Mouse (Mus musculus) ES-E14 (cell line): ENCODE data around the gene Smoc1. TPM values are rescaled to one million over a fixed set of nuclear protein-coding genes. Genes with fewer than 3 reads are reported as not detected.
A peak's percentile ranks its signal among the peaks of the same experiment; 100 is the strongest.

Experiments
- DNase-seq: peaks from one replicate; pipeline ENCODE4 v3.0.0-alpha.2; 2013; ENCODE audit warnings: low read depth, low spot score
- H3K27ac ChIP-seq: 2 replicates; pipeline ENCODE4 v1.5.1; 2012; ENCODE audit warnings: low read depth, mild to moderate bottlenecking, low read length, moderate library complexity, mixed read lengths; ENCODE audit not compliant: poor library complexity, insufficient read depth, severe bottlenecking
- H3K36me3 ChIP-seq: 2 replicates; pipeline ENCODE4 v1.6.1; 2012; ENCODE audit warnings: mild to moderate bottlenecking, low read length, moderate library complexity, mixed read lengths; ENCODE audit not compliant: control insufficient read depth, poor library complexity, insufficient read depth, severe bottlenecking
- H3K4me1 ChIP-seq, 2 experiments: fragments of 150-350 bp in 1 of 2; sonication (generic) in 1 of 2; 2 replicates each; pipeline ENCODE4 v1.6.1; 2012; ENCODE audit warnings: low read length in 2 of 2, mild to moderate bottlenecking in 1 of 2, mixed read lengths in 1 of 2; ENCODE audit not compliant: control insufficient read depth in 2 of 2, insufficient read depth in 2 of 2, poor library complexity in 1 of 2
- H3K4me3 ChIP-seq, 2 experiments: fragments of 150-350 bp in 1 of 2; sonication (generic) in 1 of 2; 2 replicates each; pipeline ENCODE4 v1.5.1; 2012; ENCODE audit warnings: low read length in 2 of 2, low read depth in 1 of 2, mild to moderate bottlenecking in 1 of 2, mixed read lengths in 1 of 2; ENCODE audit not compliant: insufficient read depth in 1 of 2, poor library complexity in 1 of 2, severe bottlenecking in 1 of 2
- H3K9ac ChIP-seq: 2 replicates; pipeline ENCODE4 v1.6.1; 2012; ENCODE audit warnings: low read depth, mild to moderate bottlenecking, low read length, mixed read lengths; ENCODE audit not compliant: poor library complexity, insufficient read depth, severe bottlenecking
- H3K9me3 ChIP-seq: fragments of 150-350 bp; sonication (generic); 2 replicates; pipeline ENCODE4 v1.6.1; 2012; ENCODE audit warnings: low read depth, mild to moderate bottlenecking, low read length; ENCODE audit not compliant: control insufficient read depth, insufficient read depth
- CHD2 ChIP-seq: IDR thresholded peaks from 2 replicates; pipeline ENCODE4 v1.6.1; 2014; ENCODE audit warnings: mild to moderate bottlenecking, low read depth, low read length, inconsistent platforms
- HCFC1 ChIP-seq: IDR thresholded peaks from 2 replicates; pipeline ENCODE4 v1.6.1; 2012; ENCODE audit warnings: low read length, inconsistent platforms, borderline replicate concordance; ENCODE audit not compliant: insufficient read depth
- MAFK ChIP-seq: IDR thresholded peaks from 2 replicates; pipeline ENCODE4 v1.6.1; 2014; ENCODE audit warnings: mild to moderate bottlenecking, low read depth, low read length, inconsistent platforms; ENCODE audit not compliant: insufficient read depth
- ZC3H11A ChIP-seq: IDR thresholded peaks from 2 replicates; pipeline ENCODE4 v1.6.1; 2012; ENCODE audit warnings: low read depth, mild to moderate bottlenecking, inconsistent platforms, low read length, borderline replicate concordance
- ZNF384 ChIP-seq: IDR thresholded peaks from 2 replicates; pipeline ENCODE4 v1.6.1; 2012; ENCODE audit warnings: low read depth, low read length, inconsistent platforms
- in situ Hi-C, 2 experiments: fragments of 600-800 bp; cut with MboI; formaldehyde crosslinking; loops; one replicate each; pipeline ENCODE4 v1.15.1; 2025; ENCODE audit warnings: low sequenced_read_pairs in 2 of 2, inconsistent platforms in 1 of 2; ENCODE audit not compliant: unreplicated experiment in 2 of 2
- total RNA-seq: library from RNA; depleted of rRNA; stranded (reverse); fragments of 300-350 nt; gene quantifications from 2 replicates; pipeline ENCODE4 v1.2.3, GENCODE M21; 2012

Gene Smoc1
- total RNA-seq, 1 experiment = 15.3 TPM

DNA sequence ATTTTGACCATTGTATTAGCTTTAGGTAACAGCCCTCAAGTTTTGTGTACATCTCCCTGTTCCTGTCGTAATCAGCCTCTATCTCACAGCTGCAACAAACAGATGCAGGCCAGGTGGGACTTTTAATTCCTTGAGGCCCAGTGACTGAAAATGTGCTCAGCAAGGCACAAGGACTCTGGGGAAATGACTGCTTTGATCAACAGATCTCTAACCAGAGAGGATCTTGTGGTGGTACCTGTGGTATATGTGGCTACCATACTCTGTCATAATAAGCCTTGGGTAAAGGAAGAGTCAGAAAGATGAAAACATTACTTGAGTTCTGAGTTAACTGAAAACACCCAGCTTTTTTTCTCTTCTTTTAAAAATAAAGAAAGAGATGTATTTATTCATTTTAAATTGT, 32.8 kb upstream of the Smoc1 start:
- H3K9me3 ChIP-seq = no peaks in the 10 kb centered on the region
- H3K27ac ChIP-seq = no peak overlapping the region
- no peak overlapping the region for H3K9ac ChIP-seq
- TF ChIP-seq ZNF384 = no peak
- no peak for TF ChIP-seq MAFK
- no peak for TF ChIP-seq ZC3H11A
- TF ChIP-seq HCFC1 = no peak
- no peak for TF ChIP-seq CHD2
- DNase-seq = no peak
- in situ Hi-C loops = loop anchor here in 1 of 2 experiments (25.0 kb wide), 1 partner anchor 394 kb away; the partner anchor contains the start of gene Gm4787
- H3K4me1 ChIP-seq = 0 out of 4 replicates have a peak, but pooled peaks cover 0 to 2% of the 10 kb centered on the region in 2 experiments
- H3K36me3 ChIP-seq = no peaks in the 10 kb centered on the region; the same call in 1 of the 2 replicates
- H3K4me3 ChIP-seq = no peak overlapping the region

GRCm38 (mm10) chr12:80995326-80995725, 31.3 kb upstream of the Smoc1 start:
- Histone ChIP-seq H3K36me3 (no peaks in the 10 kb centered on the region; the same call in 1 of the 2 replicates), H3K9ac (no peak overlapping the region), H3K4me3 (no peak overlapping the region), H3K27ac (no peak overlapping the region), H3K4me1 (0 out of 4 replicates have a peak, but pooled peaks cover 0 to 2% of the 10 kb centered on the region in 2 experiments), H3K9me3 (no peaks in the 10 kb centered on the region)
- TF ChIP-seq HCFC1 (no peak), CHD2 (no peak), MAFK (no peak), ZC3H11A (no peak), ZNF384 (no peak)
- in situ Hi-C loops = loop anchor here in 1 of 2 experiments (25.0 kb wide), 1 partner anchor 392 kb away; the partner anchor contains the start of gene Gm4787
- DNase-seq = no peak

DNA sequence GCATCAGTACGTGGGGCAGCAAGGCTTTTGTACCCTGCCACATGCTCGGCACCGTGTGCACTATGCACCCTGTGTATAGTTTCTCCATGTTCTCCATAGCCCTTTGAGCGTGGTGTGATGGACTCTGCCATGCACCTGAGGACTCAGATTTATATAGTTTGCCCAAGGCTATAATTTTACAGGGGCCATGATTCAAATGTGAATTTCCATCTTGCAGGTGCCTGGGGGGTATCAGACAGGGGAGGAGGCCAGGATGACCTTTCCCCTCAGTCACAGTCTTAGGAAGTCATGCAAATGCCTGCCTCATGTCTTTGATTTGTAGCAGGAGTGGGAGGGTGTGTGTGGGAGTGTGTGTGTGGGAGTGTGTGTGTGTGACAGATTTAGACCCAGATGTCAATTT, 29.0 kb upstream of the Smoc1 start:
- in situ Hi-C loops = loop anchor here in 1 of 2 experiments (25.0 kb wide), 1 partner anchor 390 kb away; the partner anchor contains the start of gene Gm4787
- Histone ChIP-seq H3K4me3 (no peak overlapping the region), H3K9me3 (no peaks in the 10 kb centered on the region), H3K9ac (no peak overlapping the region), H3K36me3 (no peaks in the 10 kb centered on the region), H3K27ac (no peak overlapping the region), H3K4me1 (0 out of 4 replicates have a peak, but pooled peaks cover 0 to 2% of the 10 kb centered on the region in 2 experiments)
- no peak for DNase-seq
- no peak for TF ChIP-seq MAFK
- no peak for TF ChIP-seq HCFC1
- TF ChIP-seq ZNF384 = no peak
- no peak for TF ChIP-seq CHD2

GRCm38 (mm10) chr12:80998528-80999221, 27.9 kb upstream of the Smoc1 start:
- no peak overlapping the region for H3K27ac ChIP-seq
- no peaks in the 10 kb centered on the region for H3K9me3 ChIP-seq
- H3K9ac ChIP-seq = peak overlapping the region; percentile 42
- DNase-seq = no peak
- in situ Hi-C loops = loop anchor here in 1 of 2 experiments (25.0 kb wide), 1 partner anchor 389 kb away; the partner anchor contains the start of gene Gm4787
- H3K4me3 ChIP-seq = peak overlapping the region; percentile 64 to 67
- 0 out of 4 replicates have a peak, but pooled peaks cover 0 to 2% of the 10 kb centered on the region in 2 experiments for H3K4me1 ChIP-seq
- H3K36me3 ChIP-seq = no peaks in the 10 kb centered on the region
- TF ChIP-seq ZC3H11A = no peak
- no peak for TF ChIP-seq HCFC1
- no peak for TF ChIP-seq CHD2
- TF ChIP-seq MAFK = no peak
- no peak for TF ChIP-seq ZNF384
